Mouse (Mus musculus) splenic B cell, adult 2 months (primary cell): Measurements from ENCODE around the gene Mag.

Source experiments
- DNase-seq: peaks from one replicate; pipeline ENCODE4 v3.0.0-alpha.2; 2011; ENCODE audit warnings: low read depth, low spot score
- H3K27me3 ChIP-seq: 2 replicates; pipeline ENCODE4 v1.6.1; 2012; ENCODE audit warnings: mild to moderate bottlenecking, low read length, moderate library complexity, mixed read lengths; ENCODE audit not compliant: control insufficient read depth, poor library complexity, insufficient read depth, severe bottlenecking
- H3K36me3 ChIP-seq: 2 replicates; pipeline ENCODE4 v1.6.1; 2012; ENCODE audit warnings: mild to moderate bottlenecking, low read length, moderate library complexity, mixed read lengths; ENCODE audit not compliant: control insufficient read depth, poor library complexity, insufficient read depth, severe bottlenecking

The Mag gene

GRCm38 (mm10) chr7:30914732-30915131, at the start of gene Mag:
Gene Mag, minus strand, starts transcription at chr7:30914873.
- H3K27me3 ChIP-seq: no peaks in the 10 kb centered on the region
- no peak for DNase-seq
- H3K36me3 ChIP-seq: no peaks in the 10 kb centered on the region

GRCm38 (mm10) chr7:30964366-30964765, 49.7 kb upstream of the Mag start:
- Histone ChIP-seq H3K36me3 (no peaks in the 10 kb centered on the region), H3K27me3 (no peaks in the 10 kb centered on the region)
- DNase-seq: no peak

- no peak for DNase-seq
- Histone ChIP-seq H3K36me3 (no peaks in the 10 kb centered on the region), H3K27me3 (no peaks in the 10 kb centered on the region)
Measured at GRCm38 (mm10) chr7:30962862-30963261, 48.2 kb upstream of the Mag start.

- Histone ChIP-seq H3K27me3 (no peaks in the 10 kb centered on the region), H3K36me3 (no peaks in the 10 kb centered on the region)
- no peak for DNase-seq
Measured at GRCm38 (mm10) chr7:30959786-30960349, 45.2 kb upstream of the Mag start.

- H3K27me3 ChIP-seq: no peaks in the 10 kb centered on the region
- DNase-seq: no peak
- H3K36me3 ChIP-seq: no peaks in the 10 kb centered on the region; the same call in 1 of the 2 replicates
Measured at GRCm38 (mm10) chr7:30958866-30959487, 44.3 kb upstream of the Mag start.

GRCm38 (mm10) chr7:30958109-30958865, 43.6 kb upstream of the Mag start:
- H3K36me3 ChIP-seq: peaks cover under 1% of the 10 kb centered on the region; the same call in 1 of the 2 replicates
- no peaks in the 10 kb centered on the region for H3K27me3 ChIP-seq
- no peak for DNase-seq

- DNase-seq: peak; percentile 93
- no peaks in the 10 kb centered on the region for H3K27me3 ChIP-seq
- peaks cover 5% of the 10 kb centered on the region for H3K36me3 ChIP-seq
Measured at GRCm38 (mm10) chr7:30957367-30957783, 42.7 kb upstream of the Mag start.

GRCm38 (mm10) chr7:30956756-30957366, 42.2 kb upstream of the Mag start, which contains the start of gene Usf2:
Gene Usf2, minus strand, starts transcription at chr7:30956803.
- Histone ChIP-seq H3K36me3 (peaks cover 5% of the 10 kb centered on the region), H3K27me3 (no peaks in the 10 kb centered on the region)
- peak; percentile 87 for DNase-seq

GRCm38 (mm10) chr7:30956357-30956751, 41.7 kb upstream of the Mag start:
- Histone ChIP-seq H3K27me3 (no peaks in the 10 kb centered on the region), H3K36me3 (peaks cover 5% of the 10 kb centered on the region)
- no peak for DNase-seq

- H3K36me3 ChIP-seq: peaks cover 5% of the 10 kb centered on the region
- no peaks in the 10 kb centered on the region for H3K27me3 ChIP-seq
- DNase-seq: peak; percentile 83
Measured at GRCm38 (mm10) chr7:30955584-30956356, 41.1 kb upstream of the Mag start.

- DNase-seq: no peak
- H3K27me3 ChIP-seq: no peaks in the 10 kb centered on the region
- peaks cover 5% of the 10 kb centered on the region for H3K36me3 ChIP-seq
Measured at GRCm38 (mm10) chr7:30954971-30955520, 40.4 kb upstream of the Mag start.

- DNase-seq: no peak
- Histone ChIP-seq H3K27me3 (no peaks in the 10 kb centered on the region), H3K36me3 (peaks cover 6% of the 10 kb centered on the region)
Measured at GRCm38 (mm10) chr7:30954036-30954435, 39.4 kb upstream of the Mag start.

GRCm38 (mm10) chr7:30953459-30953858, 38.8 kb upstream of the Mag start:
- DNase-seq: no peak
- no peaks in the 10 kb centered on the region for H3K27me3 ChIP-seq
- peaks cover 8% of the 10 kb centered on the region for H3K36me3 ChIP-seq
